Mouse (Mus musculus) E14TG2a.4 (cell line): Measurements from ENCODE around the gene Gm9903.

Experiments
- H3K27me3 ChIP-seq: 2 replicates; pipeline ENCODE4 v1.6.1; 2014; ENCODE audit warnings: low read length, control low read depth; ENCODE audit not compliant: insufficient read depth
- H3K36me3 ChIP-seq: 2 replicates; pipeline ENCODE4 v1.6.1; 2014; ENCODE audit warnings: low read length, control low read depth; ENCODE audit not compliant: insufficient read depth
- H3K4me1 ChIP-seq: replicated peaks from 2 replicates; pipeline ENCODE4 v1.6.1; 2014; ENCODE audit warnings: low read depth, low read length, control low read depth
- H3K4me3 ChIP-seq: replicated peaks from 2 replicates; pipeline ENCODE4 v1.5.1; 2014; ENCODE audit warnings: mild to moderate bottlenecking, low read length
- H3K9me3 ChIP-seq: 2 replicates; pipeline ENCODE4 v1.6.1; 2014; ENCODE audit warnings: low read length, control low read depth
- CTCF ChIP-seq: conservative IDR thresholded peaks from 2 replicates; pipeline ENCODE4 v1.5.1; 2014; ENCODE audit warnings: low read length
- NANOG ChIP-seq: IDR thresholded peaks from 2 replicates; pipeline ENCODE4 v1.6.1; 2014; ENCODE audit warnings: borderline replicate concordance, low read length, mixed read lengths
- POU5F1 ChIP-seq: IDR thresholded peaks from 2 replicates; pipeline ENCODE4 v1.6.1; 2014; ENCODE audit warnings: low read length, borderline replicate concordance

The Gm9903 gene

GRCm38 (mm10) chr5:33629301-33629987, at the start of gene Gm9903, which contains the start of gene Fam53a:
Gene Gm9903, plus strand, starts transcription at chr5:33629925.
Gene Fam53a, minus strand, starts transcription at chr5:33629635.
- H3K9me3 ChIP-seq, result no peaks in the 10 kb centered on the region
- no peak for TF ChIP-seq NANOG
- no peak for TF ChIP-seq CTCF
- TF ChIP-seq POU5F1, result no peak
- H3K27me3 ChIP-seq, result no peaks in the 10 kb centered on the region; the same call in 1 of the 2 replicates
- H3K36me3 ChIP-seq, result peaks cover 22% of the 10 kb centered on the region
- H3K4me3 ChIP-seq, result peak within 1 kb of the TSS; percentile 95
- peaks cover 33% of the 10 kb centered on the region for H3K4me1 ChIP-seq

DNA sequence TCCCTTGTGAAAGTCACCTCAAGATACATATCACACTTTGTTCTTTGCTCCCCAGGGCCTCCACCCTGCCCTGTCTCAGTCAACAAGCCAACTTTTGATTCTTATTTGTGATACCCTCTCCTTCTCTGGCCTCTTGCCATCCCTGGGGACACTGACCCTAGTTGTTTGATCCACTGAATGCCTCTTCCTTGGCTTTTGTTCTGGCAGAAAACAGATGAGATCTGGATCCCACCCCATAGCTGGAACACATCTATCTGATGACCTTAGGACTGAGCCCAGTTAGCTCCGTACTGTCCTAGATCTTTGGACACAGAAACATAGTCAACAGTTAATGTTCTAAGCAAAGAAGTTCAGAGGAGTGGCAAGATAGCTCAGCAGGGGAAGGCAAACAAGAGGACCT, 49.4 kb upstream of the Gm9903 start:
- no peak overlapping the region for H3K4me3 ChIP-seq
- peaks cover 88% of the 10 kb centered on the region for H3K27me3 ChIP-seq
- no peaks in the 10 kb centered on the region for H3K36me3 ChIP-seq
- no peak for TF ChIP-seq NANOG
- no peak for TF ChIP-seq CTCF
- TF ChIP-seq POU5F1, result no peak
- H3K9me3 ChIP-seq, result peaks cover 8% of the 10 kb centered on the region
- no peaks in the 10 kb centered on the region; the same call in 1 of the 2 replicates for H3K4me1 ChIP-seq

DNA sequence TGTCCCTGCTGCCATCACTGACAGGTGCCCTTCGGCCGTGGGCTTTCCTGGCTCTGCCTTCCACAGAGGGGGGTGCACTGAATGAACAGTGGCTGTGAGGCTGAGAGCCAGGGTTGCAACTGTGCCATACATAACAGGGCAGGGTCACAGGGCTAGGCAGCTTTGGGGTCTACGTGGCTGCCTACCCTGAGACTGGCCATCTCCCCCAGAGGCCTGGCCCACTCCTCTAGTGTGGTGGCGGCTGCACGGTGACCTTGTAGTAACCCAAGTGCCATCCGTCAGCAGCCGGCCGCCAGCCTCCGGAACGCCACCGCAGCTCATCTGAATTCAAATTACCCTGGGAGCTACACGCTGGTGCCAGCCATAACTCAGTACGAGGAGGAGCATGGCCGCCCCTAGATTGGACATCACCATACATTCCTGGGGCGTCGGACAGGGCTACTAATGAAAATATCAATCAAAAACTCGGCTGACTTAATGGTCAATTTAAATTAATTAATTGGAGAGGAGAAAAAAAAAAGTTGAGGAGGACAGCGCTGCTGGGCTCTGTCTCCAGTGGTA, 42.1 kb upstream of the Gm9903 start:
- Histone ChIP-seq H3K4me3 (no peak overlapping the region), H3K27me3 (peaks cover 89% of the 10 kb centered on the region), H3K9me3 (peaks cover 8% of the 10 kb centered on the region; the same call in 1 of the 2 replicates), H3K36me3 (no peaks in the 10 kb centered on the region), H3K4me1 (no peaks in the 10 kb centered on the region)
- TF ChIP-seq NANOG (no peak), POU5F1 (no peak), CTCF (no peak)

GRCm38 (mm10) chr5:33588066-33588465, 41.7 kb upstream of the Gm9903 start:
- peaks cover 90% of the 10 kb centered on the region for H3K27me3 ChIP-seq
- H3K9me3 ChIP-seq, result peaks cover 4% of the 10 kb centered on the region; the same call in 1 of the 2 replicates
- no peaks in the 10 kb centered on the region for H3K36me3 ChIP-seq
- TF ChIP-seq POU5F1, result no peak
- H3K4me1 ChIP-seq, result no peaks in the 10 kb centered on the region
- H3K4me3 ChIP-seq, result no peak overlapping the region

- peaks cover 85% of the 10 kb centered on the region for H3K27me3 ChIP-seq
- H3K9me3 ChIP-seq, result no peaks in the 10 kb centered on the region
- TF ChIP-seq POU5F1 (no peak), CTCF (peak; percentile 87)
- H3K4me1 ChIP-seq, result no peaks in the 10 kb centered on the region
- no peaks in the 10 kb centered on the region for H3K36me3 ChIP-seq
- no peak overlapping the region for H3K4me3 ChIP-seq
These were observed 40.4 kb upstream of the Gm9903 start for GRCm38 (mm10) chr5:33589221-33589888.

DNA sequence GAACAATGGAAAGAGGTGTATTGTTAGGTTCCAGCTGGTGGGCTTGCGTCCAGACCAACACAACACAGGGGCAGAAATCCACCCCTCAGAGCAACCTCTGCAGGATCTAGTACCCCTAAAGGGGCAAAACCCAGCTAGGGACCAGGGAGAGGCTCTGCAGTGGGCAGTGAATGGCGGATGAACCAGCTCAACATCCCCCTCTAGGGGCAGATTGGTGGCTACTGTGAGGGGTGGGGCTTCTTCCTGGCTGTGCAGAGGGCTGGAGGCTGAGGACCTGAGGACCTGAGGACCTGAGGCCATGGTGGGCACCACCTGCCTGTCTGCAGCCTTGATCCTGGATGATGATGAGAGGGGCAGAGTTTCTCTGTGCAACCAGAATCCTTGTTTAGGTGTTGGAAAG, 36.1 kb upstream of the Gm9903 start:
- Histone ChIP-seq H3K4me1 (no peaks in the 10 kb centered on the region), H3K9me3 (no peaks in the 10 kb centered on the region), H3K4me3 (no peak overlapping the region), H3K36me3 (peaks cover 6% of the 10 kb centered on the region; the same call in 1 of the 2 replicates), H3K27me3 (peaks cover 80% of the 10 kb centered on the region)
- TF ChIP-seq POU5F1 (no peak), CTCF (peak; percentile 70)

DNA sequence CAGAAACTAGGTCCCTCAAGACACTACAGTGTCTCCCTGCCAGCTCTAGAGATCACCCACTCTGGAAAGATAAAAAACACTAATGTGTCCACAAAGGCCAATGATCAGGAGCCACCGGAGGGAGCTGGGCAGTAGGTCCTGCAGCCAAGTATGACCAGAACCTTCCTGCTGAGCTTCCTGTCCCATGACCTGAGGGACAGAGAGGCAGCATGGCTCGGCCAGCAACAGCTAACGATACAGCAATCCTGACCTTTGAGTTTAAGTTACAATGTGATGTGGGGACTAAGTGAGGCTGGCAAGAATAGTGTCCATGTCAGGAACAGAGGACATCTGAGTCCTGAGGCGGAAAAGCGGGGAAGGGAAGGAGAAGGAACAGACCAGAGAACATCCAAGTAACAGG, 24.4 kb upstream of the Gm9903 start:
- Histone ChIP-seq H3K36me3 (peaks cover 97% of the 10 kb centered on the region), H3K9me3 (no peaks in the 10 kb centered on the region), H3K27me3 (peaks cover 30% of the 10 kb centered on the region), H3K4me3 (no peak overlapping the region), H3K4me1 (no peaks in the 10 kb centered on the region)
- TF ChIP-seq NANOG, result no peak
- TF ChIP-seq POU5F1, result no peak
- TF ChIP-seq CTCF, result no peak

GRCm38 (mm10) chr5:33606631-33607030, 23.1 kb upstream of the Gm9903 start:
- Histone ChIP-seq H3K4me1 (no peaks in the 10 kb centered on the region), H3K27me3 (peaks cover 29% of the 10 kb centered on the region), H3K36me3 (peaks cover 95% of the 10 kb centered on the region), H3K4me3 (no peak overlapping the region), H3K9me3 (no peaks in the 10 kb centered on the region)
- TF ChIP-seq CTCF, result no peak
- TF ChIP-seq NANOG, result no peak
- TF ChIP-seq POU5F1, result no peak

DNA sequence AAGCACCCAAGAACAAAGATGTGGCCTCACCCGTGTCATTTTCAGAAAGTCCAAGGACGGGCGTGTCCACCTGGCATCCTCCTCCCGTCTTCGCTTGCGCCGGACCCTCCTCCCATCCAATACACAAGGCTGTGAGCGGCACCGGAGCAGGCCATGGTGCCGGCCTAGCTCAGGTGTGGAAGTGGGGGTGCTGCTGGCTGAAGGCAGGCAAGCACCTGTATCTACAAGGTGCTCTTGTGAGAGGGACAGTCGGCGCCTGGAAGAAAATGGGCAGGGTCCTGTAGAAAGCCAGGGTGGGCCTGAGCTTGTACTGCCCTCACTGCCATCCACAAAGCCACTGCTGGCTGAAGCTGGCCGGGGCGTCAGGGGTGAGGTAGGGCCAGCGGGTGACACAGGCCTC, 22.3 kb upstream of the Gm9903 start:
- H3K27me3 ChIP-seq, result peaks cover 26% of the 10 kb centered on the region
- TF ChIP-seq NANOG (no peak), CTCF (no peak), POU5F1 (no peak)
- H3K9me3 ChIP-seq, result no peaks in the 10 kb centered on the region

More for the DNA sequence above, 22.3 kb upstream of the Gm9903 start:
- Histone ChIP-seq H3K4me1 (no peaks in the 10 kb centered on the region), H3K4me3 (no peak overlapping the region), H3K36me3 (peaks cover 95% of the 10 kb centered on the region)
